Mouse (Mus musculus) frontal cortex, adult 2 months (tissue): Measurements from ENCODE around the gene Elavl3. TPM values are rescaled to one million over a fixed set of nuclear protein-coding genes. Genes with fewer than 3 reads are reported as not detected.

ENCODE experiments used
- DNase-seq, 2 experiments: peaks; one replicate each; pipeline ENCODE4 v3.0.0; 2022; ENCODE audit warnings: low spot score in 1 of 2; ENCODE audit errors: extremely low spot score in 1 of 2
- polyA plus RNA-seq: library from polyadenylated mRNA; depleted of rRNA; stranded (reverse); fragments of >200 nt; gene quantifications from 2 replicates; pipeline ENCODE4 v1.2.3, GENCODE M21; 2012

The Elavl3 gene
- polyA plus RNA-seq, 1 experiment: 155 TPM

DNA sequence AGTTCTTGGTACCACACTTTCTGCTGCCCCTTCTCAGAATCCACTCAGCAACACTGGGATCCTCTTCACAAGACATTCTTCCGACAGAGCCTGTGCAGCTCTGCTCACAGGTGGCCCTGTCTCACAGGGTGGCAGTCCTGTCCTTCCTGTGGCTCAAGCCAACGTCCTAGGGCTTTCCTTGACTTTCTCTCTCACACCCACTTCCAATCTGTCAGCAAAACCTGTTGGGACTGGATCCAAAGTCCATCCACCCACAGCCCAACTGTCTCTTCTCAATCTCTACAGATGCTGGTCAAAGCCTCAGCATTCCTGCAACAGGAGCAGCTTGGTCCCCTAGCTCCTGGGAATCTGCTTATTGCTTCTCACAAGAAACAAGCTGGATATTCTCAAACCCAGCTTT is 9.5 kb upstream of the Elavl3 start:
- peak; percentile 74 to 84 for DNase-seq

DNA sequence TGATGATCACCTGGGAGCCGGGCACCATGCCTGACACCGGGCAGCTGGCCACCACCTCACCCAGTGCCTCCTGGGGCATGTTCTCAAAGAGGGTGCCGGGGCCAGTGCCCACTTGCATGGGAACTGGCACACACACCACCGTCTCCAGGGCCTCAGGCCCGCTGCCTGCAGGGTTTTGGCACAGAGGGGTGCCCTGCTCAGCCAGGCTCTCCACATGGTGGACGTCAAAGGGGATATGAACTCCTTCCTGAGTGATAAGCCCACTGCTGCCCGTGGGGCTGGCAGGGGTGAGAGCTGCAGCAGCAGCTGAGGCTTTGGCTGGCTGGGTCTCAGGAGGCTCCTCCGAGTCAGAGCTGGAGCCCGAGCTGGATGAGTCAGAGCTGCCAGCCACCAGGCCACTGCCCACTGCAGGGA is 6.2 kb upstream of the Elavl3 start:
- DNase-seq: no peak

DNA sequence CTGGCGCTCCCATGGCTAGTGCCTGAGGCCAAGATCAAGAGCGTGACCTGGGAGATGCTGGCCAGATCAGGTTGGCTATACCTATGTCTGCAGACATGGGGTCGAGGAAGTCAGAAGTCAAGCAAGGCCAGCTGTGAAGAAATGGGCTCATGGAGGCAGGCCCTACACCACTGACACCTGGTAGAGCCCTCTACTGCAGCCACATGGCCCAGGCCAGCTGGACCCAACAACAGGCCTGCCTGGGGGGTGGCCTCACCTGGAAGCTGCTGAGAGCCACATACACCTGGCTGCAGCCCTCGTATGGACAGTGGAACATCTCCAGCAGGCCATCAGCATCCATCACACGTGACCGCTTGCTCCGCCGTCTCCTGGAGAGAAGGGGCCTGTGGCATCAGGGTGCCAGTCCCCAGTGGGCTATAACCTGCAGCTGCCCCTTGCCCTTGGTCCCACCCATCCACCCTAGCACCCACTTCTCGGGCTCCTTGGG is 5.3 kb upstream of the Elavl3 start:
- DNase-seq: no peak

DNA sequence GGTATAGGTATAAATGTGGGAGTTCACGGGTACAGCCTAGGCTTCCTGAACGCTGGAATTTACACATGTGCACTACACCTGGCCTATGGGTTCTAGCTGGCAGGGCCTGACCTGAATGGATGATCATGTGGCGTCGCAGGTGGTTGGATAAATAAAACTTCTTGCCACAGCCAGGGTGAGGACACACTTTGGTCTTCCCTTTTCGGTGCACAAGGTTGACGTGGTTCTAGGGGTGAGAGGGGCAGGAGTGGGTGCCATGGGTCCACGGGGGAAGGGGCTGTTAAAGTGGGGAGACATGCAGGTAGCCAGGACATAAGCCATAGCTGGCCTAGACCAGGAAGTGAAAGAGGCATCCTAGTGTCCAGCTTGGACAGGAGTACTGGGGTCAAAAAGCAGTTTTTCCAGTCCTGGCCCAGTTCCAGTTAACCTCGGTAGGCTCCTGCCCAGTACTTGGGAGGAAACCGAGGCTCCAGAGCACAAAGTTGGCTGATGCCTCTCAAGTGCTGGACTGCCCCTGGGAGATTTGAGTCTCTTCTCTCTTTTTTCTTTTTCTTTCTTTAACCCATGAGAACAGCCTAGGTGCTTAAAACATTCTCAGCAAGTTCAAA is 4.6 kb upstream of the Elavl3 start:
- DNase-seq: no peak

DNA sequence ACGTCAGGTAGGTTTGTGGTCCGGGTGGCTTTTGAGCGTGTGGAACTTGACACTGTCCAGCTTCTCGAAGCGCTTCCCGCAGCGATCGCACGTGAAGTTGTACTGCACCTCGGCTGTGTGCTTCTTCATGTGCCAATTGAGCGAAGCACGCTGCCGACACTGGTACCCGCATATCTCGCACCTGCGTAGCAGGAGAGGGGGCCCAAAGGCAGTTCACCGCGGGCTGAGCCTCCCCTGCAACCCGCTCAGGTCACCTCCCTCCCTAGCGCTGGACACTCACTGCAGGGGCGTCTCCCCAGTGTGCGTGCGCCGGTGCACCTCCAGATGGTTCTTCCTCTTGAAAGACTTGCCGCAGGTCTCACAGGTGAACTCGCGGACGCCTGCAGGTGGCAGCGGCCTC is 3.9 kb upstream of the Elavl3 start:
- DNase-seq: no peak

DNA sequence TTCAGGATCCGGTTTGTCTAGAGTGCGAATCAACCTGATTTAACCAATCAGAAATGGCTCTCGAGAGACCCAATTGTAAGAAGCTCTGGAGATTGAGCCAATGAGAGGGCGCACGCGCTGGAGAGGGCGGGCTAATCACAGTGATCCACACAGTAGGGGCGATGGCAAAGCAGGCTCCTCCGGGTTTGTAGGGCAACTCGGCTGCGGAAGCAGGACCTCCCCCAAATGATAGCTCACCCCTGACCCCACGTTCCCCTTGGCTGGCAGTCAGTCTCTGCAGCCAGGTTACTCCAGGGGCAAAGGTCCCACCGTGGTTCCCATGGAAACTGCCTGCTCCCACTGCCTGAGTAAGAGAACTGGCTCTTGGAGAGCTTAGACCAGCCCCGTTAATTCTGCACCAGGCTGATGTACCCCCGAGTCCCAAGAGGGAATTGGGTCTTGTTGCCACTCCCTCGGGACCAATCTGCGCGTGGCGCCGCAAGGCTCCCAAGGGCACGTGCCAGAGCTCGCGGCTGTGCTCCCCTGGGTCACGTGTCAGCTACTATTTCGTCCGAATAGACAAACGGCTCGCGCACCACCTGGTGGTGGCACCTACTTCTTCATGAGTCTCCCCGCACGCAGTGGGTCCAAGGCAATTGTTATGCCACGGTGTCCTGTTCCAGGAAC is 2.7 kb upstream of the Elavl3 start:
- DNase-seq: peak; percentile 79 to 85

DNA sequence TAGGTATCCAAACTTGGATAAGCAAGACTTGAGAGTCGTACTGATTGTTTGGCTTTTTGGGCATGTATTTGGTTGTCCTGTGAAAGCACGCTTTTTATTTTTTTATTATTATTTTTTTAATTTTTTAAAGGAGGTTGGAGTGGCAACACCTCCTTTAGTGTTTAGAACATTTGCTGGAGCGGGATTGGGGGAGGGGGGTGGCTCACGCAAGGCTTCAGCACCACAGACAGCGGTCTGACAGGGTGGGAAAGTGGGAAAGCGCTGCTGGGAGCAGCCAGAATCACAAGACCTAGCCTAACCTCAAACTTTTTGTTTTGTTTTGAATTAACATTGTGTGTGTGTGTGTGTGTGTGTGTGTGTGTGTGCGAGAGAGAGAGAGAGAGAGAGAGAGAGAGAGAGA is 1.8 kb upstream of the Elavl3 start:
- no peak for DNase-seq

DNA sequence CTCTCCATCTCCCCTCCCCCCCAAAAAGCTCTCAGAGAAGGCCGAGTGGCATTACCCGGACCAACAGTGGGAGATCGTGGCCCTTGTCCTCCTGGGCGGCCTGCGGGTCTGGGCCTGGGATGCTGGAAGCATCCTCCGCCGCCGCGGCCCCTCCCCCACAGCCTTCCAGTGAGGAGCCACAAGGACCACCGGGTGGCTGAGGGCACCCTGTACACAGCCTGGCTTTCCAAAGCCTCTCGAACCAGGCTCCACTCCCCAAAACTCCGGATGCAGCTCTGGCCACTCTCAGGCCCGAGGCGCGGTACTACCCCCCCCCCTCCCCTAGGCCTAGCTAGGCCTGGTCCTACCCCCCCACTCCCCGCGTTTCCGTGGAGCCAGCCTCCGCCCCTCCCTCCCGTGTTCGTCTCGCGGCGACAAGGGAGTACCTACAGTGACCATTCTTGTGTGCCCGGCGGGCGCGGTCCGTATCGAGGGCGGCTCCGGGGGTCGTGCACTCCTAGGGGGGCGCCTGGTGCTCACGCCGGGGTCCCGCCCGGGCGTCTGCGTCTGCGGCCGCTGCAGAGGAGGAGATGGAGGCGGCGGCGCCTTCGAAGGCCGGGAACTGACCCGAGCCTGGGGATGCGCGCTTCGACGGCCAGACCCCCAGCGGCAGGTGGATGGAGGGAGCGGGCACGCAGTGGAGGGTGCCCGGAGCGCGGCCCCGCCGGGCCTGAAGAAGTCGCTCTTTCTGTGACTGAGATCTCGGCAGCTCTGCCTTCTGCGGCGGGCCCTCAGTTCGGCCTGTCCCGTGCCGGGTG is 464 bp downstream of the Elavl3 start:
- no peak for DNase-seq

DNA sequence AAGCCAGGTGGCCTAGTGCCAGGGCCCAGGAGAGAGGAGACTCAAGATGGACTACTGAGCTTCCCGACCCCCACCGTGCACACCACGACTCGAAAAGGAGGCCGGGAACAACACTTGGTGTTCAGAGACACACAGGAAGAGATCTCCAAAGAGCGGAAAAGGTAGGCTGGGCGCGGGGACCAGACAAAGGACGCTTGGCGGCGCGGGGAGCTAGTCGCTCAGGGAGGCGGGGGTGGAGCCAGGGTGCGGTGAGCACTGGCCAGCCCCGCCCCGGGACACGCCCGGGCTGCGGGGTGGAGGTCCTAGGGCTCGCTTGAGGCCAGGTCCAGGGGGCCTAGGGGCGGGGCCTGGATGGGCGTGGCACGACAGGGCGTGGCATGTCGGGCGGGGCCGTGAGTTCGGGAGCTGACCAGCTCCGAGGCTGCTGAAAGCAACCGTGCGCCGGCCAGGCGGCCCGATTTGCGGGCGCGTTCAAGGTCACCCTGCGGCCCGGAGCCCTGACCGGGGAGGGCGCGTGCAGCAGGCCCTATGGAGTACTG is 1.4 kb downstream of the Elavl3 start:
- DNase-seq: peak in 1 of 2 experiments; percentile 71

DNA sequence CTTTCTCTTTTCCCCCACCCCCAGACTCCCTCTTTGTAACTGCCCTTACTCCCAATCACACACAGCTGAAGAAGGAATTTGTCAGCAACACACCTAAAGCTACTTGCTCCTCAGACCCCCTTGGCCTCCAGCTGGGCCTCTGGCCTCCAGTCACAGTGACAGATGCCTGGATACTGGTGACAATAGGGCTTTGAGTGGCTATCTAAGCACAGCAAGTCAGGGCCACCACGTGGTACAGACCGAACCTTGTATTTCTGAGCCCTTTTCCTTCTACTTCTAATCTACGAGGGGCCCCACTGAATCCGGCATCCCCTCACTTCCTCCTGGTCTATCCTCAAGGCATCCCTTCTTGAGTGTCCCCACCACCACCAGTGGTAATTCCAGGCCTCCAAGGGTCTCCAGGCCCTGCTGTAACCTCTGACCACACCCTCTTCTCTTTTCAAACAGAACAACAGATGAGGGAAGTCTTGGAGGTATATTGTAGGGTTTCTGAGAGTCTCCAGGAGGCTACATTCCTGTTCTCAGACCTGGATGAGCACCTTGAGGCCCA is 2.0 kb downstream of the Elavl3 start:
- DNase-seq: no peak

DNA sequence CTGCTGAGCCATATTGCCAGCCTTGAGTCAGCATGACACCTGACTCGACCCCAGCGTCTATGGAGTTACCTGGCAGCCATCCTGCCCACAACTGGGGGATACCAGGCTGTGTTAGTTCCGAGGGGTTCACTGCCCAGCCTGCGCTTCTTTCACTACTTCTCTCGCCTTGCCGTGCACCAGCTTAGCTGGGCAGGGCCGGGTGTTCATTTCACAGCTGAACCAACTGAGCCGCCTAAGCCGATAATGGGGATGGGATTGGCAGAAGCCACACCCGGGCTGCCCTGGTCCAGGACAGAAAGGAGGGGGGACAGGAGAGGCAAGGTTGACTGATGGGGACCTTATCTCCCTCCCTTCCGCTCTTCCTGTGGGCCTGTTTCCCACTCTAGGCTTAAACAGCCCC is 2.5 kb downstream of the Elavl3 start:
- DNase-seq: no peak

DNA sequence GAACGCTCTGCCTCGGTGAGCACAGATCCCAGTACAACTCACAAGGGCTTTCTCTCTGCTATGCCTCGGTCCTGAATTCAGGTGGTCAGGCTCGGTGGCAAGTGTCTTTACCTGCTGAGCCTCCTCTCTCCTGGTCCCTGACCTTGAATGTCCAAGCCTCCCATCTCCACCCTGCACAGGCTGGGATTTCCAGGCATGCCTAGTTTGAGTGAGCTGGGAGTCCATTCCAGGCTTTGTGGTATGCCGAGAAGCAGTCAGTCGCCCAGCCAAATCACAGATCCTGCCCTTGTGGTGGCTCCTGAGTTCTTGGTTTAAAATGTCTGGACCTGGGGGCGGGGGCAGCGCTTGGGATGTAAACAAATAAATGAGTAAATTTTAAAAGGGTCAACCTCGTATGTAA is 4.5 kb downstream of the Elavl3 start:
- DNase-seq: no peak

DNA sequence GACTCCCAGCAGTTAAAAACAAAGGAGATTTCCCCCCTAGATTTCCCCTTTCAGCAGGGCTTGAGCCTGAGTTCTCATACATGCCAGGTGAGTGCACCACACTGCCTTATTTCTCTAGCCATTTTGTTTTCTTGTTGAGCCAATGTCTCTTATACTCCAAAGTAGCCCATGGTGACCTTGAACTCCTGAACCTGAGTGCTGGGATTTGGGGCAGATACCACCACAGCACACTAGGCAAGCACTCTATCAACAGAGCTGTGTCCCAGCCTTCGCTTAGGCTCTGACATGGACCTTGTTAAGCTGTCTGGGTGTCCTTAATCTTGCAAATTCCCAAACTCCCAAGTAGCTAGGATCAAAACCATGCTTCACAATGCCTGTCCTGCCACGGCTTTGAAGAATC is 10.0 kb downstream of the Elavl3 start:
- DNase-seq: no peak

DNA sequence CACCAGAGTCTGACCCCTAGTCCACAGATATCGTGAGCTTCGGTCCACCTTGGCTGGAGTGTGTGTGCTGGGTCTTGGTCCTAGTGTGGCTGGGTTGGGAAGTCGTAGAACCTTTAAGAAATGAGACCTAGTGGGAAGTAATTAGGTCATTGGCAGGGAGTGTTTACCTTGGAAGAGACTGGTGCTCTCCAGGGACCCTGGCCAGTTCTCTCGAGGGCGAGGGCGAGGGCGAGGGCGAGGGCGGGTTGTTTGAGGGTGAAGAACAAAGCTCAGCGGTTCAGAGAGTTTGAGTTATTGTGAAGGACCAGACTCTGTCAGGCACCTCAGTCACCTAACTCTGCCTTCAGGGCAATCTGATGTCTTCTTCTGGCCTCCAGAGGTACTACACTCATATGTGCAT is 14.0 kb downstream of the Elavl3 start:
- no peak for DNase-seq

DNA sequence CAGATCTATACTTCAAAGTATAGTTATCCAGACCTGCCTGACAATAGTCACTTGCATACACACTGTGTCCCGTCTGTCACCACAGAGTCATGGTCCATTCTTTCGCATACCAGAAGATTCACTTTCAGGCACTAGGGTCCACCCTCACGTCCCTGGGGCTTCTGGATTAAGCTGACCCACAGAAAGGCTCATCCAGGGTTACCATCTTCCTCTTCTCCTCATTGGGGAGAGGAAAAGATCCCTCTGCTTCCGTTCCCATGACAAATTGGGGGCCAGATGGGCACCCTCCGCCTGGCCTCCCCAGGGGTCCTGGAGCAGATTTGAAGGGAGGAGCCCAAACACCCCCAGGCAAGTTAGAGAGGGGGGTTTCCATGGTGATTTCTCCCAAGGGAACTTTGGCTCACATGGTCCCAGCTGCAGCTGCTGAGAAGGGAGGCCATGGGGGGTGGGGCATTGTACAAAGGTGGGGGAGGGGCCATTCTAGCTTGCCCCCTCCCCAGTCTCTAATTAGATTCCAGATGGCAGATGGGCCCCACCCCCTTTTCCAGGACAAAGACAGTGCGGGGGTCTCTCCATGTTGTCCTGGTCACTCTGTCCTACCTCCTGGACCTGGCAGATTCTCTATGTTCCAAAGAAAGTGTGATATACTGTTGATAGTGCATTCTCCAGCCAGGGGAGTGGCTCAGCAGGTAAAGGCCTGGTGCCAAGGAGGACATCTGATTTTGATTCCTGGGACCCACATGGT is 16.4 kb downstream of the Elavl3 start:
- no peak for DNase-seq

DNA sequence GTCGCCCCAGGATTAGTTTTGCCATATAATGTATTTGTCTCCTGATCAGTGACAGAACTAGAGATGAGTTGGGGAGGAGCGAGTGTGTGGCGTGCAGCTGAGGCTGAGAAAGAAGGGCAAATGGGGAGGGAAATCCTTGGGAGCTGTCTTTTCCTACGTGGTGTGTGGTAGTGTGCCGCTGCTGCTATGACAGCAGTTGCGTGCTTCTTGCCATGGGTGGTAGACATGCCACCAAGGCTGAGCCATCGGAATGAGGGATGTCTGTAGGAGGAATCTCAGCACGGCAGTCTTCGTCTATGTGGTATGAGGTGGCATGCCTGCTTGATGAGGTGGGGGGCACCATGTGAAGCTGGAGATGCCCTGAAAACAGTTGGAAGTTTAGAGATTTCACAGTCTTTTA is 21.4 kb downstream of the Elavl3 start:
- DNase-seq: no peak

DNA sequence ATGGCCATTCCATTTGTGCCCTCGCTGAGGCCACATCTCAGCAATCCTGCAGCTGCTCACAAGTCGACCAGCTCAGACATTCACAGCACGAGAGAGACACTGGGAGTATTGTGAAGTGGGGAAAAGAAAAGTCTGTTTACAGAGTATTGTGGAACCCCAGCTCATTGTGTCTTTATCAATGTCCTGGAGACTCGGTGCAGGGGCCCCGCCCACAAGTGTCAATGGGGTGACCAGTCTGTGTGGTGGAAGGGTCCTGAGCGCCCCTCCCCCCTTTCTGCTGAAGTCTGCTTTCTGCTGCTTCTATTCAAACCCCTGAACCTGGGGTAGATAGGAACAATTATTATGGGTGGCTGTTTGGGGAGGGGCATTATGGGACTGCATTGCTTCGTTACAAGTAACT is 23.4 kb downstream of the Elavl3 start:
- DNase-seq: no peak

DNA sequence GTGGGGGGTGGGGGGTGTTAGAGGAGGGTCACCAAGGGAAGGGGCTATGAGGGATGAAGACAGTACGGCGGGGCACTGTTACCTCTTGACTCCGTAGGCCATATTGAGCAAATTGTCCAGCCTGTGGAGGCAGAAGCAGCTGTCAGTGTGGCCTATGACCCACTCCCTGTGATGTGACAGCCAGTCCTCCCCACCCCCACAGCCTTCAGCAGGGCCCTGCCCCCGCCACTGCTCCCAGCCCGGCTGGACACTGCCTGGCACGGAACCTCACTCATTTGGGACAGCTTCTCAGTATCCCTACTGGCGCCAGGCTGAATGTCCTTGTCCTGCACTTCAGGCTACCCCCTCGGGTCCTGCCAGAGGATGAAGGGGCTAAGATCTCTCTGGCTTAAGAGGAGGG is 27.2 kb downstream of the Elavl3 start:
- no peak for DNase-seq

DNA sequence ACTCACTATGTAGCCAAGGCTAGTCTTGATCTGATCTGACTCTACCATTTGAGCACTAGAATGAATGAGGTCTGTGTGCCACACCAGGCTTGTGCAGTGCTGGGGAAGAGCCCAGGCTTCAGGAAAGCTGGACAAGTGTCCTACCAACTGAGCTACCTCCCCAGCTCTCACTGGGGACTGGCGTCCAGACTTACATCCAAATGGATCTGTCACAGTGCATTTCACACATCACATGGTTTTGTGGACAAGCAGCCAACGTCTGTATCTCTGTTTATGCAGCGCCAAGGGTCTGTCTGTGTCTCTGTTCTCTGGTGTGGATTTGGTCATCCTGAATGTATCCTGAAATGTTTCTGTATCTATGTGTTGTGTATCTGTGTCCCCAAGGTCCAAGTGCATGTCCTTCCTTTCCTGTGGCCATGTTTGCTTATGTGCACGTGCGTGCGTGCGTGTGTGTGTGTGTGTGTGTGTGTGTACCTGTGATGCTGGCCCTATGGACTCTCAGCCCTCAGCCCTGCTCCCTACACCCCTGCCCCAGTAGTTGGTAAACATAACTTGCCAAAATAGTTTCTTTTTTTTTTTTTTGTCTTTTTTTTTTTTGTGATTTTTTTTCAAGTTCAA is 34.5 kb downstream of the Elavl3 start:
- DNase-seq: no peak

DNA sequence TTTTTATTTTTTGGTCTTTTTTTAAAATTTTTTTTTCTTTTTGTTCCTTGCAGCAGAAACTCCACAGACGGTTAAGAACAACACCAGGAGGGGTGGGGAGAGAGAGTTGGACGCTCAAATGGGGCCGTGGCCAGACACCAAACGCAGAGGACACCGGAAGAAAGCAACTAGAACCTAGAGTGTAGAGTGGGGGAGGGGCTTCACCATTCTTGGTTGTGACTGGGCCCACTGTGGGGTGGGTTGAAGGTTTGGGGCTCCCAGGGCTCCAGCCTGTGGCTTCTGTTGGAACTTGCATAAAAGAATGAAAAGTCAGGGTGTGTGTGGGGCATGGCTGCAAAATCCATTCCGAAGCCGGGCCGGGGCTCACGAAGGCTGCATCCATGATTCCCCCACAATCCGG is 35.6 kb downstream of the Elavl3 start:
- DNase-seq: no peak
